Mouse (Mus musculus) lung, postnatal 4 days (tissue): ENCODE data around the gene Actl7b.

Experiments
- DNase-seq, 2 experiments: peaks; one replicate each; pipeline ENCODE4 v3.0.0; 2021

Gene Actl7b

GRCm38 (mm10) chr4:56702234-56702633 lies 39.0 kb downstream of the Actl7b start:
- DNase-seq, result no peak

- DNase-seq, result no peak
These were observed 42.6 kb downstream of the Actl7b start for GRCm38 (mm10) chr4:56698671-56699070.

GRCm38 (mm10) chr4:56696401-56696800 lies 44.8 kb downstream of the Actl7b start:
- DNase-seq, result no peak
